Mouse (Mus musculus) CH12.LX (cell line): ENCODE measurements around the gene Dph6. TPM values are rescaled to one million over a fixed set of nuclear protein-coding genes. Genes with fewer than 3 reads are reported as not detected.

Experiments used
- DNase-seq: peaks from one replicate; pipeline ENCODE4 v3.0.0-alpha.2; 2013; ENCODE audit errors: extremely low read depth
- H3K27ac ChIP-seq: 2 replicates; pipeline ENCODE4 v1.5.1; 2012; ENCODE audit warnings: low read depth, mild to moderate bottlenecking, control low read depth, moderate library complexity; ENCODE audit not compliant: insufficient read depth
- H3K27me3 ChIP-seq: replicated peaks from 2 replicates; pipeline ENCODE3; 2012; ENCODE audit warnings: inconsistent platforms
- H3K36me3 ChIP-seq, 2 experiments: replicated peaks in 1 of 2; 2 replicates each; pipeline versions ENCODE3 to v1.6.1; 2012; ENCODE audit warnings: inconsistent platforms in 1 of 2, low read length in 1 of 2, mild to moderate bottlenecking in 1 of 2, mixed read lengths in 1 of 2, moderate library complexity in 1 of 2; ENCODE audit not compliant: control insufficient read depth in 1 of 2, insufficient read depth in 1 of 2
- H3K4me1 ChIP-seq, 2 experiments: 2 replicates each; pipeline ENCODE4 v1.6.1; 2012; ENCODE audit warnings: inconsistent platforms in 1 of 2, moderate library complexity in 1 of 2; ENCODE audit not compliant: insufficient read depth in 2 of 2, control insufficient read depth in 1 of 2
- H3K4me2 ChIP-seq: 2 replicates; pipeline ENCODE4 v1.6.1; 2012; ENCODE audit warnings: low read depth, mild to moderate bottlenecking, control low read depth; ENCODE audit not compliant: poor library complexity, insufficient read depth, severe bottlenecking
- H3K4me3 ChIP-seq, 3 experiments: fragments of 150-350 bp in 1 of 3; sonication (generic) in 1 of 3; replicated peaks in 1 of 3; 2 replicates each; pipeline versions ENCODE3 to v1.5.1; 2011 to 2012; ENCODE audit warnings: low read depth in 2 of 3, low read length in 2 of 3, mild to moderate bottlenecking in 2 of 3, moderate library complexity in 2 of 3, control low read depth in 1 of 3, improper control_type of control experiment in 1 of 3, inconsistent platforms in 1 of 3, mixed read lengths in 1 of 3; ENCODE audit not compliant: poor library complexity in 1 of 3
- H3K79me2 ChIP-seq: replicated peaks from 2 replicates; pipeline ENCODE4 v1.6.1; 2012; ENCODE audit warnings: mild to moderate bottlenecking, moderate library complexity; ENCODE audit not compliant: control insufficient read depth, poor library complexity, insufficient read depth, severe bottlenecking; ENCODE audit errors: extremely low read depth
- H3K9ac ChIP-seq: 2 replicates; pipeline ENCODE4 v1.6.1; 2012; ENCODE audit warnings: low read depth, mild to moderate bottlenecking, control low read depth, moderate library complexity; ENCODE audit not compliant: insufficient read depth
- H3K9me3 ChIP-seq: replicated peaks from 2 replicates; pipeline ENCODE3; 2012; ENCODE audit warnings: low read length, inconsistent platforms, mixed read lengths
- BHLHE40 ChIP-seq: IDR thresholded peaks from 2 replicates; pipeline ENCODE4 v1.6.1; 2011; ENCODE audit warnings: mild to moderate bottlenecking, low read depth, low read length, improper control_type of control experiment
- CHD2 ChIP-seq: IDR thresholded peaks from 2 replicates; pipeline ENCODE4 v1.6.1; 2011; ENCODE audit warnings: low read length, improper control_type of control experiment
- E2F4 ChIP-seq: IDR thresholded peaks from 2 replicates; pipeline ENCODE4 v1.6.1; 2011; ENCODE audit warnings: low read depth, low read length, improper control_type of control experiment; ENCODE audit not compliant: insufficient replicate concordance
- ELF1 ChIP-seq: IDR thresholded peaks from 2 replicates; pipeline ENCODE4 v1.6.1; 2014; ENCODE audit warnings: low read depth, mild to moderate bottlenecking, inconsistent platforms, low read length, improper control_type of control experiment
- EP300 ChIP-seq: IDR thresholded peaks from 2 replicates; pipeline ENCODE4 v1.6.1; 2011; ENCODE audit warnings: low read length, improper control_type of control experiment
- ETS1 ChIP-seq: conservative IDR thresholded peaks from 2 replicates; pipeline ENCODE4 v1.6.1; 2012; ENCODE audit warnings: low read depth, mild to moderate bottlenecking, inconsistent platforms, low read length, improper control_type of control experiment, moderate library complexity
- GABPA ChIP-seq: IDR thresholded peaks from 2 replicates; pipeline ENCODE4 v1.6.1; 2012; ENCODE audit warnings: low read depth, low read length, improper control_type of control experiment, inconsistent platforms; ENCODE audit not compliant: insufficient replicate concordance
- IRF4 ChIP-seq: IDR thresholded peaks from 2 replicates; pipeline ENCODE4 v1.6.1; 2014; ENCODE audit warnings: low read depth, mild to moderate bottlenecking, inconsistent platforms, low read length, improper control_type of control experiment
- JUN ChIP-seq: IDR thresholded peaks from 2 replicates; pipeline ENCODE4 v1.6.1; 2011; ENCODE audit warnings: low read depth, mild to moderate bottlenecking, low read length, improper control_type of control experiment, moderate library complexity; ENCODE audit not compliant: insufficient read depth
- JUND ChIP-seq: conservative IDR thresholded peaks from 2 replicates; pipeline ENCODE4 v1.6.1; 2011; ENCODE audit warnings: low read depth, low read length, improper control_type of control experiment
- MAFK ChIP-seq: IDR thresholded peaks from 2 replicates; pipeline ENCODE4 v1.6.1; 2011; ENCODE audit warnings: low read length, improper control_type of control experiment; ENCODE audit not compliant: insufficient replicate concordance
- MAZ ChIP-seq: IDR thresholded peaks from 2 replicates; pipeline ENCODE4 v1.6.1; 2012; ENCODE audit warnings: low read depth, mild to moderate bottlenecking, inconsistent platforms, low read length, improper control_type of control experiment, moderate library complexity
- MEF2A ChIP-seq: IDR thresholded peaks from 2 replicates; pipeline ENCODE4 v1.6.1; 2014; ENCODE audit warnings: low read depth, mild to moderate bottlenecking, inconsistent platforms, low read length, improper control_type of control experiment, borderline replicate concordance
- MXI1 ChIP-seq: IDR thresholded peaks from 2 replicates; pipeline ENCODE4 v1.6.1; 2011; ENCODE audit warnings: mild to moderate bottlenecking, low read depth, low read length, improper control_type of control experiment
- POLR2AphosphoS2 ChIP-seq: IDR thresholded peaks from 2 replicates; pipeline ENCODE4 v1.6.1; 2011; ENCODE audit warnings: low read depth, low read length, improper control_type of control experiment
- RCOR1 ChIP-seq: conservative IDR thresholded peaks from 2 replicates; pipeline ENCODE4 v1.6.1; 2012; ENCODE audit warnings: low read depth, mild to moderate bottlenecking, inconsistent platforms, low read length, improper control_type of control experiment
- SMC3 ChIP-seq: IDR thresholded peaks from 2 replicates; pipeline ENCODE4 v1.6.1; 2011; ENCODE audit warnings: low read depth, low read length, improper control_type of control experiment
- USF1 ChIP-seq: IDR thresholded peaks from 2 replicates; pipeline ENCODE4 v1.6.1; 2014; ENCODE audit warnings: low read depth, mild to moderate bottlenecking, inconsistent platforms, low read length, improper control_type of control experiment
- USF2 ChIP-seq: conservative IDR thresholded peaks from 2 replicates; pipeline ENCODE4 v1.6.1; 2011; ENCODE audit warnings: low read depth, low read length, improper control_type of control experiment
- ZMIZ1 ChIP-seq: IDR thresholded peaks from 2 replicates; pipeline ENCODE4 v1.6.1; 2012; ENCODE audit warnings: low read depth, mild to moderate bottlenecking, inconsistent platforms, low read length, improper control_type of control experiment
- dilution Hi-C: fragments of 300-500 bp; cut with MboI; formaldehyde crosslinking; loops from 2 replicates; pipeline ENCODE4 v1.14.3; 2020; ENCODE audit warnings: low sequenced_read_pairs; ENCODE audit not compliant: extremely low pct_unique_long_range_greater_than_20kb, extremely low pct_ligation_motif_present
- in situ Hi-C: fragments of 300-500 bp; cut with MboI; formaldehyde crosslinking; loops from 3 replicates; pipeline ENCODE4 v1.14.3; 2019; ENCODE audit warnings: low sequenced_read_pairs, low pct_ligation_motif_present, low pct_unique_long_range_greater_than_20kb, mixed read lengths
- polyA plus RNA-seq: library from polyadenylated mRNA; unstranded; fragments of >175 nt; gene quantifications from 2 replicates; pipeline ENCODE4 v1.2.1, GENCODE M21; 2012; ENCODE audit warnings: low read depth; ENCODE audit not compliant: insufficient read length
- total RNA-seq, 2 experiments: library from RNA; depleted of rRNA; stranded (reverse); fragments of 300-350 nt in 1 of 2; fragments of >200 nt in 1 of 2; gene quantifications; 2 replicates each; pipeline ENCODE4 v1.2.3; 2012 to 2014

Gene Dph6
- total and polyA plus RNA-seq, 3 experiments, result 11.1 to 25.2 (median 18.3) TPM

GRCm38 (mm10) chr2:114670983-114671382, 16.2 kb upstream of the Dph6 start:
- no peaks in the 10 kb centered on the region for H3K9me3 ChIP-seq
- no peaks in the 10 kb centered on the region for H3K36me3 ChIP-seq
- H3K9ac ChIP-seq, result no peak overlapping the region
- H3K4me2 ChIP-seq, result no peak overlapping the region
- H3K4me3 ChIP-seq, result no peak overlapping the region
- in situ Hi-C loops, result no loop called here
- H3K4me1 ChIP-seq, result peaks cover 0 to 11% of the 10 kb centered on the region in 2 experiments; a peak in 2 of 4 replicates
- no peaks in the 10 kb centered on the region for H3K79me2 ChIP-seq
- TF ChIP-seq ZMIZ1, result no peak
- no peak for TF ChIP-seq GABPA
- TF ChIP-seq MXI1, result no peak
- TF ChIP-seq E2F4, result no peak
- no peak for TF ChIP-seq RCOR1
- no peak for TF ChIP-seq ELF1
- no peak for TF ChIP-seq USF2
- TF ChIP-seq POLR2AphosphoS2, result no peak
- no peak for TF ChIP-seq MAFK
- no peak for TF ChIP-seq SMC3
- TF ChIP-seq, all 38 proteins: peak for 0
- H3K27me3 ChIP-seq, result no peaks in the 10 kb centered on the region
- dilution Hi-C loops, result no loop called here
- DNase-seq, result no peak
- H3K27ac ChIP-seq, result no peak overlapping the region

GRCm38 (mm10) chr2:114658954-114659353, 4.2 kb upstream of the Dph6 start:
- dilution Hi-C loops, result no loop called here
- TF ChIP-seq EP300 (peak; percentile 77), ETS1 (peak; percentile 57; the same call in 1 of the 2 replicates), MEF2A (peak; percentile 85), JUN (peak; percentile 56), JUND (peak; percentile 74), CHD2 (no peak), IRF4 (peak; percentile 70), MAZ (no peak), USF1 (no peak), BHLHE40 (peak; percentile 79)
- TF ChIP-seq, all 38 proteins: peak for 7
- Histone ChIP-seq H3K27ac (no peak overlapping the region), H3K4me2 (peak overlapping the region; percentile 13; the same call in 1 of the 2 replicates), H3K4me1 (peaks cover 0 to 11% of the 10 kb centered on the region in 2 experiments; a peak in 2 of 4 replicates), H3K4me3 (no peak overlapping the region), H3K9ac (no peak overlapping the region), H3K9me3 (no peaks in the 10 kb centered on the region), H3K79me2 (no peaks in the 10 kb centered on the region), H3K36me3 (no peaks in the 10 kb centered on the region), H3K27me3 (no peaks in the 10 kb centered on the region)
- in situ Hi-C loops, result no loop called here
- peak; percentile 71 for DNase-seq
